Mouse (Mus musculus): Measurements from ENCODE around the gene Gm5431.
"Not testable (repeated sequence)": the region's sequence is repeated elsewhere in the genome, so short reads cannot be mapped to it uniquely, and the experiment has no call there.

Gene Gm5431

DNA sequence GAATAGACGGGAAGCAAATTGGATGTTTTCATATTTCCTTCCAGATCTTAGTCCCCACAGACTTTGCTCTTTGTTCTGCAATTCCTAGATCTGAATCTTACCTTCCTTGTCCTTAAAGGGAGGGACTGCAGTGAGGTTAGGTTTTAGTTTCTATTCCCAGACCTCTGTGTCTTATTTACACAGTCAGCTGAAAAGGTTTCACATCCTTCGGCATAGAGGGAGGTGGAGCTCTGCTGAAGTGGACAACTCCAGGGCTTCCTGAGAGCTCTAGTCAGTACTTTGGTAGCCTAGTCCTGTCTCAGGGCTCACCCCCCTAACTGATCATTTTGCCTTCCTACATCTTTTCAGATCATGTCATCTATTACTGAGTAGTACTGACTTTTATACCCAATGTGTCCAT is at the start of gene Gm5431:
Gene Gm5431 (minus strand): TSS at position 194 of the 400 bp plus-strand sequence.
- no peak for DNase-seq (ENCODE audit: low read depth)

DNA sequence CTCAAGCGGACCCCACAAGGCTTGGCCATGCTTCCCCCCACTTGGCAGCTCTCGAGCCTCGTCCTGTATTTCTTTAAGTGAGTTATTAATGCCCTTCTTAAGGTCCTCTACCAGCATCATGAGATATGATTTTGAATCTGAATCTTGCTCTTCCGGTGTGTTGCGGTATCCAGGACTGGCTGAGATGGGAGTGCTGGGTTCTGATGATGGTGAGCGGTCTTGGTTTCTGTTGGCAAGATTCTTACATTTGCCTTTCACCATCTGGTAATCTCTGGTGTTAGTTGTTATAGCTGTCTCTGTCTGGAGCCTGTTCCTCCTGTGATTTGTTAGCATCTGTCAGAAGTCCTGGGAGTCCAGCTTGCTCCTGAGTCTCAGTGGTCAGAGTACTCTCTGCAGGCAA is 44.1 kb upstream of the Gm5431 start, which contains the start of gene Psme2b:
Gene Psme2b (minus strand): TSS at position 101 of the 400 bp plus-strand sequence.
- not testable (repeated sequence) for DNase-seq (ENCODE audit: low read depth)

GRCm38 (mm10) chr11:48939286-48939685 is 37.3 kb upstream of the Gm5431 start:
- not testable (repeated sequence) for DNase-seq (ENCODE audit: low read depth)

DNA sequence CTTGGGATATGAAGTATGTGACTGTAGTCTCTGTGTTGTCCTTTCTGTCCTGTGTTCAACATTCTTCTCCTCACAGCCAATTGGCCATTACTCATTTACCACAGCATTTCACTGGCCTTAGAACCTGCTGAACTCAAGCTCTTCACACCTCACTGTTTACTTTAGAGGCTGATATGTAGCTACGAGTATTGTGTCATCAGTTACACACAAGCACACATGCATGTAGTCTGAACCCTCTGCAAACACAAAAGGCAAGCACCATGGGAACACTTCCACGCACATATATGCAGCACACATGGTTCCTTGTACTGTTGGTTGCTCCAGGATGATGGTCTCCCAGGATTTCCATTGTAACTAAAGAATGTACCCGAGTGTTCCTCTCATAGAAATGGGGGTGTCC is 33.3 kb upstream of the Gm5431 start:
- DNase-seq (ENCODE audit: low read depth) = not testable (repeated sequence)

DNA sequence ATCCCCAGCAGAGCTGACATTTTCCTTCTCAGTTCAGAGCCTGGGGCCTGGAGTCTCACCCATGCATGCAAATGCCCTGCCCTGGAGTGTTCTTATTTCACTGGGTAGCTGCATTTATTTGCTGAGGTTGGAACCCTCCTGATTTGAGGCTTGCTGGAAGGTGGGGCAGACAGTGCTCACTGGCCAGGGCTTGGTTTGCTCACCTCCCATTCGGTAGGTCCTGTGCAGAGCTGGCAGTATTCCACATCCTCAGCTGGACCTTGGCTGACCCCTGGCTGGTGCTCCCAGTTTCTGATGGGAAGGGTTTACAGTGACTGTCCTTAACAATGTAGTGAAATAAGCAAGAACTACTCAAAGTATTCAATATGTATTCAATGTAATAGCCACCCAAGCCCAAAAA is 31.9 kb upstream of the Gm5431 start:
- not testable (repeated sequence) for DNase-seq (ENCODE audit: low read depth)

DNA sequence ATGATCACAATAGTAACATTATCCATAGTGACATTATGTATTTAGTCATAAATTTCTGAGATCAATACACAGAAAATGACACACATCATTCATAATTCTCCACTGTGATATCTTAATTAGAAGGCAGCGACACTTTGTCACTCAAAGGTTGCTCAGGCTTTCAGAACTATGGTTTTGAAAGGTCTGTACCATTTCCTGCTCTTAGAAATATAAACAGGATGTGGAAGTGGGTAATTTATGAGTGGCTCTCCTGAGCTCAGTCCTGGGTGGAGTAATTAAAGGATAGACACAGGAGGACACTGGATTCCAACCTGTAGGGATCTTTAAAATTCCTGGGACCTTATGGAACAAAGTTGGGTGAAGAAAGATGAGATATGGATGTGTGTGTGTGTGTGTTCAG is 31.4 kb upstream of the Gm5431 start:
- DNase-seq (ENCODE audit: low read depth) = peak; percentile 65

DNA sequence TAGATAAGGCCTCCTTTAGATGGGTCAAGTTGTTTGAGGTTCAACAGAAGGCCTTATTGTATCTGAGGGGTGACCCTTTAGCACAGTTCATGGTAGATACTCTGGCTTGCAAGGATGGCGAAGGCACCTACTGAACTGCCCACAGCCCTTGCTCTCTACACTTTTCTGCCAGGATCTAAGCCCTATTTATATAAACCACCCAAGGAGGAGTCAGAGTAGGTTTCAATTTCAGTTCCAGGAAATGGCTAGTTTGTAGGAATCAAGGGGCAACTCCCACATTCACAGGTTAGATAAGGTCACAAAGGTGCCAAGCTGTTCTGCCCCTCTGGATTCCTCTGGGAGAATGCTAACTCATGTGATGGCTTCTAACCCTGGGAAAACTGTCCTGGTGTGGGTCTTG is 26.1 kb upstream of the Gm5431 start:
- peak; percentile 70 for DNase-seq (ENCODE audit: low read depth)

- DNase-seq (ENCODE audit: low read depth) = peak; percentile 47
Observed at GRCm38 (mm10) chr11:48926437-48926836, 24.4 kb upstream of the Gm5431 start.

GRCm38 (mm10) chr11:48923818-48924217 is 21.8 kb upstream of the Gm5431 start:
- not testable (repeated sequence) for DNase-seq (ENCODE audit: low read depth)

- DNase-seq (ENCODE audit: low read depth) = no peak
Observed at GRCm38 (mm10) chr11:48918380-48918779, 16.4 kb upstream of the Gm5431 start.

DNA sequence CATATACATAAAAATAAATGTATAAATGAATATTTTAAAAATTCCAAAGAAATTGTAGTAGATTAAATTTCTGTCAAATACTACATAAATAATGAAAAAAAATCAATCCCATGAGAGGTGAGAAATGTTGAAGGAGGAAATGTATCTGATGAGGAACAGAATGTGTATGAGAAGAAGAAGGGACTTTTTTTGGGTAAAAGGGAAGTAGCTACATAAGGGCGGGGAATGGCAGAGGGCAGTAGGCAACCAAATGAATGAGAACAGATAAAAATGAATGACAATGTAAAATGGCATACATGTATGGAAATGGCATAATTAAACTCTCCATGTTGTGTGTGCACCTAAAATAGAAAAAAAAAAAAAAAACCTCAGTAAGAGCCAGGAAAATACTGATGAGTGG is 11.6 kb upstream of the Gm5431 start:
- no peak for DNase-seq (ENCODE audit: low read depth)

- DNase-seq (ENCODE audit: low read depth) = no peak
Observed at GRCm38 (mm10) chr11:48908459-48908858, 6.4 kb upstream of the Gm5431 start.

DNA sequence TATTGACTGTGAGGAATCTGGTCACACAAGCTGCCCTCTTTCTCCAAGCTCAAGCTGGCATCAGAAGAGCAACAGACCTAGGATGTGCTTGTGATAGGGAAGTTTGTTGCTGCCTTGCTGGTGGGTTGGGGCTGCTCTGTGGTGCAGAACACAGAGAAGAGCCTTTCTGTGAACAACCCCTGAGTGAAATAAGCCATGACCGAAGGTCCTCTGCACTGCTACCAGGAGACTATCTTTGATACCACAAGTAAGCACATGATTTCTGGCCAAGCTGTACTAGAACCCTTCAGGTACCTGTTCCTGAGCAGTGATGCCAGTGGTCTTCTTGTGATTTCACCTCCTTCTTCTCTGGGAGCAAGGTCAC is 465 bp downstream of the Gm5431 start:
- DNase-seq (ENCODE audit: low read depth) = not testable (repeated sequence)

DNA sequence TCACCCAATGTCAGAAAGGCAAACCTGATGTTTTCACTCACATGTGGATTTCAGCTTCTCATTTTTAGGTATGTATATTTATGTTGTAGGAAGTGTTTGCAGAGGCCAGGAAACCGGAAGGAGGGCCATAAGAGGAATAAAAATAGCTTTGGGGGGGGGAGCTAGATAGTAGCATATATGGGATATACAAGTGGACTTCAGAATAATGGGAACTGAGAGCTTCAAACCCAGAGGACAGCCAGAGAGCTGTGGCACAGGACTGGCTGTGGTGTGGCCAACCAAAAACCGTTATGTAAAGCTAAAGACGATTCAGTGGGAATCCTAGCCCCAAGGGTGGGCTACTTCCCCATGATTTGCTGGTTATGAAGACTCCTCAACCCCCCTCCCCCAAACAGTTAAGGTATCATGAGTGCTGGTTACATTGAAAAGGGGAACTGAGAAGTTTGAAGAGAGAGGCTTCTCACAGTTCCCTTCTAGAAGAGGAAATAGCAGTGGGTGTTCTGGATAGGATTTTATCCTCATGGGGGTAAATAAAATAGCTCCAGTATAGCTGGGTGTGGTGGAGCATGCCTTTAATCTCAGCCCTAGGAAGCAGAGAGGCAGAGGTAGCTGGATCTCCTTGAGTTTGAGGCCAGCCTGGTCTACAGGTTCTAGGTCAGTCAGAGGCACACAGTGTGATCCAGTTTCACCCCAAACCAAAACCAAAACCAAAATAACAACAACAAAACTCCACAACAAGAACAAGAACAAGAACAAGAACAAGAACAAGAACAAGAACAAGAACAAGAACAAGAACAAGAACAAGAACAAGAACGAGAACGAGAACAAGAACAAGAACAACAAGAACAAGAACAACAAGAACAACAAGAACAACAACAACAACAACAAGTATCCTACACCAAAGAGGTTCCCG is 1.1 kb downstream of the Gm5431 start:
- DNase-seq (ENCODE audit: low read depth) = not testable (repeated sequence)

GRCm38 (mm10) chr11:48898812-48899431 is 3.1 kb downstream of the Gm5431 start:
- DNase-seq (ENCODE audit: low read depth) = no peak

- peak; percentile 33 for DNase-seq (ENCODE audit: low read depth)
Observed at GRCm38 (mm10) chr11:48876680-48877079, 25.3 kb downstream of the Gm5431 start.

GRCm38 (mm10) chr11:48875343-48875837 is 26.6 kb downstream of the Gm5431 start:
- not testable (repeated sequence) for DNase-seq (ENCODE audit: low read depth)

- DNase-seq (ENCODE audit: low read depth) = peak; percentile 91
Observed at GRCm38 (mm10) chr11:48874465-48874864, 27.5 kb downstream of the Gm5431 start.

DNA sequence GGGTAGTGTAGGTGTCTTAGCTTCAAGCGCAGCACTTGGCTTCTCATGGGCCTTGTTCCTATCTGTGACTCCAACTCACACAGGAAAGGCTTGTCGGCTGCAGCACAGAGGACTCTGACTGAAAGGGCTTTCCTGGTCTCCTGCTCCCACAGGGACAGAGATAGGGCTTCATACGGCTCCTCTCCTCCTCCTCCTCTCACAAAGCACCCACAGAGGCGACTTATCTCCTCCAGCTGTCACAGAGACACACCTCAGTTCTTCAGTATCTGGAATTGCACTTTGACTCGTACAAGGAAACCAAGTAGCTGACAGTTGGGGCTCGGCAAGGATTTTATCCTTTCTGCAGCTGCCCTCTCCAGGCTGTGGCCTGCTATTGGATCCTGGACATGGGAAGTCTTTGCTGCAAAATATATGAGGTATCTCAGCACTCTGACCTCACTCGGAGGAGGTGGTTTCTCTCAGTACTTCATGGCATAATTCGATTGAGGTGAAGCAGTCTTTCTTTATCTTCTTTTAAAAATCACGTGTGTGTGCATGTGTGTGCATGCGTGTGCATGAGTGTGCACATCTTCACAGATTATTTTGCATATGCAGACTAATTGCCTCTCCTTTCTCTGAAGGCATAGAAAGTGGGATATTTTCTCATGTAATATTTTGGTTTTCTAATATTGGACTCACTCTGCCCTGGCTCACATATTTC is 28.3 kb downstream of the Gm5431 start:
- DNase-seq (ENCODE audit: low read depth) = peak; percentile 52

- DNase-seq (ENCODE audit: low read depth) = no peak
Observed at GRCm38 (mm10) chr11:48872695-48873300, 29.2 kb downstream of the Gm5431 start.

DNA sequence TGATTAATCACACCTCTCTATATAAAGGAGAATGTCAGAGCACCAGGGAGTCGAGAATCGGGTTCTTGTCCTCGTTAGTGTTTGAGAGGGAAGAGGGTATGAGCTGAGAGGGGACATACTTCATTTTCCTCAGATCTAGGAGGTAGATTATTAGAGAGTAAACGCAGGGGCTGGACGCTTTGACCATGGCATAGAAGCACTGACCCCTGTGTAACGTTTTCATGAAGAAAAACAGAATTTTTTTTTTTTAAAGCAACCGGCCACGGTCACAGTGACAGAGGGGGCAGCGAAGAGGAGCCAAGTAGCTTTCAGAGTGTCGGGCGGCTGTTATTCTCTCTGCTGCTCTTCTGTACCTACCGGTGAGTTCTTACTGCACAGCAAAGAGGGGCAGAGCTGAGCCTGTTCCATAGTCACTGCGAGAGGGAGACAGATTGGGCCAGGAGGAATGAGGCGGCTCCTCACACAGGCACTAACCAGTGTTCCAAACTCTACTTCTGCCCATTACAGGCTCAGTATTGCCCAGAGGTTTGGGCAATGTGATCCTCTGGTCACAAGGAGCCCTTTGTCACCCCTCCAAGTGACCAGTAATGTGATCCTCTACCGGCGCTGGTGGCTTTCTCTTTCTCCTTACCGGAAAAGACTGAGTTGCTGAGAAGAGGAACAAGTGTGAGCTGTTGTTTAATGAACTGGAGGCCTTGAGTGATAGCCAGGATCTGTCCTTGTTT is 30.0 kb downstream of the Gm5431 start:
- peak; percentile 79 for DNase-seq (ENCODE audit: low read depth)

All from induced T-regulatory cell, adult 2 months (primary cell).